In the genomic region with DNA sequence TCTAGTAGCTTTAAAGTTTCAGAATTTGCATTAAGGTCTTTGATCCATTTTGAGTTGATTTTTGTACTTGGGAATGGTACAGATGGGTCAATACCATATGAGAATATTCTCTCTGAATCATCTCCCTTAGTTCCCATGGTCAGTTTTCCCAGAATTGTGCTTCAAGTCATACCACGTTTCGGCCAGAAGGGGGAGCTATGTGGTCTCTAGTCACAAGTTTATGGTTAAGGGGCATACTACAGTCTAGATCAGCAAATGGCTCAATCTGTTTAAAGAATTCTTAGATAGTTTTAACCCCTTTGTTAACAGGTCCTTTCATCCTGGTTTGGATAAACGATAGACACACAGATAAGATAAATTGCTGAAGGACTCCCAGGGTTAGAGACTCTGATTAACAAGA, we compare ENCODE assay signal across 9 mouse cellular contexts.
DNase-seq lines count a peak whose midpoint lies in the region; TF ChIP-seq lines count a peak whose summit lies in the region.
"Had no signal": no experiment of that assay in that cellular context is flagged by ENCODE, and none has a peak within 500 bp of the region (broad histone marks: within the 10 kb centered on the region; RNA-seq: fewer than 3 reads in every experiment).

No protein-coding gene starts in this region.

- no peaks in the 10 kb centered on the region for H3K9me3 ChIP-seq in heart, embryonic 10.5 days
- H3K9me3 ChIP-seq: heart, embryonic 15.5 days had no signal

- no peaks in the 10 kb centered on the region for H3K36me3 ChIP-seq in heart, adult 2 months (ENCODE audit: control insufficient read depth, insufficient read depth, low read length)
- H3K36me3 ChIP-seq in heart, embryonic 10.5 days = no peaks in the 10 kb centered on the region
- H3K36me3 ChIP-seq: heart, embryonic 15.5 days had no signal

- intact Hi-C loops in heart, adult 2 months (cut with DNase I) = no loop called here

- H3K4me1 ChIP-seq in heart, adult 2 months (ENCODE audit: control insufficient read depth, insufficient read depth, low read length) = no peaks in the 10 kb centered on the region
- no peaks in the 10 kb centered on the region for H3K4me1 ChIP-seq in heart, embryonic 10.5 days
- no peaks in the 10 kb centered on the region for H3K4me1 ChIP-seq in cortical plate, adult 2 months (ENCODE audit: control insufficient read depth, insufficient read depth, low read length)
- H3K4me1 ChIP-seq: heart, embryonic 15.5 days had no signal

- H3K79me2 ChIP-seq in heart, adult 2 months (replicated peaks; ENCODE audit: control insufficient read depth, insufficient read depth, low read length) = no peaks in the 10 kb centered on the region

- no peak overlapping the region for H3K4me3 ChIP-seq in heart, adult 2 months
- no peak overlapping the region for H3K4me3 ChIP-seq in heart, embryonic 10.5 days
- H3K4me3 ChIP-seq in cortical plate, adult 2 months (ENCODE audit: insufficient read depth, low read length) = no peak overlapping the region
- H3K4me3 ChIP-seq: heart, embryonic 15.5 days had no signal

- no peak for TF ChIP-seq EP300 in heart, adult 2 months (IDR thresholded peaks at IDR 0.05; ENCODE audit: insufficient read depth, low read depth, low read length)

- H3K27ac ChIP-seq in heart, adult 2 months = no peak overlapping the region
- H3K27ac ChIP-seq in heart, embryonic 10.5 days = no peak overlapping the region
- no peak overlapping the region for H3K27ac ChIP-seq in cortical plate, adult 2 months (ENCODE audit: insufficient read depth, low read length)
- H3K27ac ChIP-seq: heart, embryonic 15.5 days had no signal

- WGBS in heart, adult 2 months = 7% methylated on average over 3 of the region's 3 CpGs
- 1% methylated on average over 3 of the region's 3 CpGs for WGBS in heart, embryonic 10.5 days

- H3K27me3 ChIP-seq in heart, adult 2 months (ENCODE audit: control insufficient read depth, insufficient read depth, low read length) = no peaks in the 10 kb centered on the region
- H3K27me3 ChIP-seq in heart, embryonic 10.5 days (ENCODE audit: insufficient read depth, poor library complexity, severe bottlenecking) = no peaks in the 10 kb centered on the region
- H3K27me3 ChIP-seq: heart, embryonic 15.5 days had no signal

- no peak for DNase-seq in heart, adult 2 months
- no peak for DNase-seq in heart, embryonic 10.5 days (ENCODE audit: low spot score)
- peak; percentile 8 for DNase-seq in ovary, postnatal 36 days (ENCODE audit: low spot score)
- DNase-seq in ovary, postnatal 10 days (ENCODE audit: low spot score) = no peak
- DNase-seq in mesoderm, embryonic 11.5 days (ENCODE audit: low read depth, low spot score) = peak; percentile 56
- DNase-seq in T-cell, adult 2 months (ENCODE audit: low spot score) = no peak
- DNase-seq in cerebellum, adult 9-11 months = no peak

- no peak for TF ChIP-seq POLR2A in heart, adult 2 months (IDR thresholded peaks at IDR 0.05; ENCODE audit: insufficient read depth, low read depth, low read length)
- no peak for TF ChIP-seq POLR2A in cortical plate, adult 2 months (IDR thresholded peaks at IDR 0.05; ENCODE audit: extremely low read depth, insufficient read depth, low read length)

- peak; percentile 64 for TF ChIP-seq CTCF in heart, adult 2 months (IDR thresholded peaks at IDR 0.05)
- peak; percentile 39; the same call in 1 of the 2 replicates for TF ChIP-seq CTCF in cortical plate, adult 2 months (IDR thresholded peaks at IDR 0.05; ENCODE audit: extremely low read depth, insufficient read depth, low read length)

- no peak overlapping the region for H3K9ac ChIP-seq in heart, adult 2 months (ENCODE audit: low read depth, low read length)
- H3K9ac ChIP-seq: heart, embryonic 15.5 days had no signal

Comparison
In these comparisons a context has a peak if more than half of its experiments do, and no peak if none do; other contexts are left out.
1. DNase-seq: peak in ovary, postnatal 36 days (single experiment) and mesoderm, embryonic 11.5 days (single experiment); none in heart, adult 2 months (0 of 2), heart, embryonic 10.5 days (single experiment), ovary, postnatal 10 days (single experiment), T-cell, adult 2 months (single experiment) and cerebellum, adult 9-11 months (single experiment).